Mouse (Mus musculus) G1E (cell line): Measurements from ENCODE around the gene Ccdc13. TPM values are rescaled to one million over a fixed set of nuclear protein-coding genes. Genes with fewer than 3 reads are reported as not detected.
A peak's percentile ranks its signal among the peaks of the same experiment; 100 is the strongest.

Experiments used
- ATAC-seq: 2 replicates; pipeline ENCODE4 v1.8.0; 2016; ENCODE audit warnings: mild to moderate bottlenecking; ENCODE audit not compliant: insufficient number of reproducible peaks, poor library complexity, low FRiP score, severe bottlenecking; ENCODE audit errors: extremely low read depth
- DNase-seq: peaks from one replicate; pipeline ENCODE4 v3.0.0; 2012; ENCODE audit warnings: low spot score
- H3K27me3 ChIP-seq: 2 replicates; pipeline ENCODE4 v1.6.1; 2012; ENCODE audit warnings: mild to moderate bottlenecking, low read length, inconsistent platforms; ENCODE audit not compliant: insufficient read depth
- H3K36me3 ChIP-seq: replicated peaks from 2 replicates; pipeline ENCODE3; 2012; ENCODE audit warnings: mild to moderate bottlenecking, inconsistent platforms
- H3K4me1 ChIP-seq: 2 replicates; pipeline ENCODE4 v1.6.1; 2012; ENCODE audit warnings: low read depth, low read length, inconsistent platforms, mixed read lengths; ENCODE audit not compliant: insufficient read depth
- H3K4me3 ChIP-seq: 2 replicates; pipeline ENCODE4 v1.5.1; 2012; ENCODE audit warnings: low read depth, mild to moderate bottlenecking, inconsistent platforms, low read length, moderate library complexity, mixed read lengths
- H3K9me3 ChIP-seq: replicated peaks from 2 replicates; pipeline ENCODE4 v1.6.1; 2012; ENCODE audit warnings: inconsistent platforms
- CTCF ChIP-seq: IDR thresholded peaks from 2 replicates; pipeline ENCODE4 v1.5.1; 2012; ENCODE audit warnings: low read depth, low read length, inconsistent platforms, mixed read lengths
- GATA1 ChIP-seq: IDR thresholded peaks from 2 replicates; pipeline ENCODE4 v1.6.1; 2012; ENCODE audit warnings: borderline replicate concordance, low read length, inconsistent platforms, mixed read lengths
- GATA2 ChIP-seq: IDR thresholded peaks from 2 replicates; pipeline ENCODE4 v1.6.1; 2012; ENCODE audit warnings: low read depth, low read length, inconsistent platforms, borderline replicate concordance
- POLR2AphosphoS5 ChIP-seq: IDR thresholded peaks from 2 replicates; pipeline ENCODE4 v1.6.1; 2012; ENCODE audit warnings: low read depth, low read length, inconsistent platforms; ENCODE audit not compliant: insufficient replicate concordance
- TAL1 ChIP-seq: conservative IDR thresholded peaks from 2 replicates; pipeline ENCODE4 v1.6.1; 2012; ENCODE audit warnings: low read depth, low read length, inconsistent platforms, mixed read lengths
- polyA plus RNA-seq: library from polyadenylated mRNA; stranded (reverse); fragments of >175 nt; gene quantifications from 2 replicates; pipeline ENCODE4 v1.2.3, GENCODE M21; 2012
- total RNA-seq, 2 experiments: library from RNA; stranded (forward) in 1 of 2; stranded (reverse) in 1 of 2; fragments of 200-1000 nt in 1 of 2; fragments of >200 nt in 1 of 2; fragmentation: Nextera tagmentation in 1 of 2; gene quantifications; 2 replicates each; pipeline ENCODE4 v1.2.3; 2014 to 2017

Gene Ccdc13
- total and polyA plus RNA-seq, 3 experiments = 0.09 to 0.33 TPM; not detected in 1

DNA sequence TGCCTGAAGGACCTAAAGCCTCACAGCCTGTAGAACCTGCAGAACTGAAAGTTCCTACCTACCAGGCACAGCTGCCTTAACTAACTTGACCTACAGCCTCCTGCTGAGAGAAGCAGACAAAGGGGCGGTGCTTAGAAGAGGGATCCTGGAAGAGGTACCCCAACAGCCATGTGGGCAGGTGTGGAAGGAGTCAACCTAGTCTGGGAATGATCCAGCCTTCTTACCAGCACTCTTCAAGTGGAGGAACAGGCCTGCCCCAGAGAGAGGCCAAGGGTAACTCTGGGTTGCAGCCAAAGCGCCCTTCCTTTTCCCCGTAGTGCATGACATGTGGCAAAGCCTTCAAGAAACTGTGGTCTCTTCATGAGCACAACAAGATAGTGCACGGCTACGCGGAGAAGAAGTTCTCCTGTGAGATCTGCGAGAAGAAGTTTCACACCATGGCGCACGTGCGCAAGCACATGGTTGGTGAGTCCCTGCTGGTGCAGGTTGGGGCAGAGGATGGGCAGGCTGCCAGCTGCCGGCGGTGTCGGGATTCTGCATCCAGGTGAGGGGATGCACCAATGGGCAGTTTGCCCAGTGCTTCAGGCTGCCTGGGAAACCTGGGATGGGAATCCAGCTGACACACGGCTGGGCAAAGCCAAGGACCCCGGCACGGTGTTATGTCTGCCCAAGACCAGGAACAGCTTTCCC is 74.0 kb downstream of the Ccdc13 start:
- DNase-seq (no peak), ATAC-seq (no peak)
- Histone ChIP-seq H3K36me3 (no peaks in the 10 kb centered on the region), H3K4me3 (no peak overlapping the region), H3K27me3 (peaks cover 59% of the 10 kb centered on the region), H3K4me1 (peaks cover 4% of the 10 kb centered on the region; the same call in 1 of the 2 replicates), H3K9me3 (no peaks in the 10 kb centered on the region)
- TF ChIP-seq GATA1 (no peak), POLR2AphosphoS5 (no peak), TAL1 (no peak), GATA2 (no peak), CTCF (no peak)

DNA sequence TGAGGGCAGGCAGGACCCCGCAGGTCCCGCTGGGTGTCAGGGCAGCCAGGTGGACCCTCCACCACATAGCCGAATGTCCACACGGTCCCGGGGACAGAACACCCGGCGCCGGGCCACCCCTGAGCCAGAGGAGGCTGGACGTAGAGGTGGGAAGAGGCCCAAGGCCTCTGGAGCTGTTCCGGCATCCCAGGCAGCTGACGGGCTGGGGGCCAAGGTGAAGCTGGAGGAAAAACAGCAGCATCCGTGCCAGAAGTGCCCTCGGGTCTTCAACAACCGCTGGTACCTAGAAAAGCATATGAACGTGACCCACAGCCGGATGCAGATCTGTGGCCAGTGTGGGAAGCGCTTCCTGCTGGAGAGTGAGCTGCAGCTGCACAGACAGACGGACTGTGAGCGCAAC is 75.5 kb downstream of the Ccdc13 start:
- Histone ChIP-seq H3K36me3 (peaks cover 4% of the 10 kb centered on the region), H3K9me3 (no peaks in the 10 kb centered on the region), H3K4me3 (no peak overlapping the region), H3K4me1 (peaks cover 20% of the 10 kb centered on the region), H3K27me3 (peaks cover 69% of the 10 kb centered on the region)
- DNase-seq = no peak
- TF ChIP-seq GATA1 (no peak), TAL1 (no peak), POLR2AphosphoS5 (no peak), GATA2 (no peak), CTCF (no peak)
- no peak for ATAC-seq

DNA sequence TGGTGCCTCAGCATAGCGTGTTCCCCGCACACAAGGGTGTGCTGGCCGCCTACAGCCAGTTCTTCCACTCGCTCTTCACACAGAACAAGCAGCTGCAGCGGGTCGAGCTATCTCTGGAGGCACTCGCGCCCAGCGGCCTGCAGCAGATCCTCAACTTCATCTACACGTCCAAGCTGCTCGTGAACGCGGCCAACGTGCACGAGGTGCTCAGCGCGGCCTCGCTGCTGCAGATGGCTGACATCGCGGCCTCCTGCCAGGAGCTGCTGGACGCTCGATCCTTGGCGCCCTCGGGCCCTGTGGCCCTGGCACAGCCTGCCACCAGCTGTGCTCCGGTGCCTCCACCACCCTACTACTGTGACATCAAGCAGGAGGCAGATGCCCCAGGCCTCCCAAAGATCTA is 76.5 kb downstream of the Ccdc13 start:
- Histone ChIP-seq H3K4me3 (0 out of 2 replicates have a peak overlapping the region, but pooled peaks have one; percentile 1), H3K4me1 (peaks cover 25% of the 10 kb centered on the region), H3K9me3 (no peaks in the 10 kb centered on the region), H3K27me3 (peaks cover 69% of the 10 kb centered on the region), H3K36me3 (peaks cover 13% of the 10 kb centered on the region)
- no peak for TF ChIP-seq CTCF
- no peak for TF ChIP-seq TAL1
- no peak for TF ChIP-seq POLR2AphosphoS5
- DNase-seq (no peak), ATAC-seq (no peak)

DNA sequence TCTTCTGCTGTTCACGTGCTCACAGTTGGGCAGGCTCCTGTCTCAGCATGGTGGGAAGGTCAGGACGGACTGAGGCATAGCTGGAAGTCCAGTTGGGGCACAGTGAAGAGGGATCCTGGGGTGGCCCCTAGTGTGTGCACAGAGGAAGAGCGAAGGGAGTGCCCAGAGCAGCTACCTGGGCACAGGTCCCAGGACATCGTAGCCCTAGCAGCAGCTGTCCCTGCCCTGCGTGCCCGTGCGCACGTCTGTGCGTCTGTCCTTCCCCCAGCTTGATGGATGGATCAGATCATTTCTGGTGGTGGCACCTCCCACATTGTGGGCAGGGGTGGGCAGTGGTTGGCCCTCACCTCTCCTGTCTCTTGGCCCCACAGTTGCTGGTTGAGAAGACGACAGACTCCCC is 77.0 kb downstream of the Ccdc13 start:
- no peak overlapping the region for H3K4me3 ChIP-seq
- H3K9me3 ChIP-seq = no peaks in the 10 kb centered on the region
- TF ChIP-seq POLR2AphosphoS5 = no peak
- TF ChIP-seq GATA1 = no peak
- no peak for TF ChIP-seq GATA2
- no peak for TF ChIP-seq TAL1
- no peak for TF ChIP-seq CTCF
- H3K4me1 ChIP-seq = peaks cover 25% of the 10 kb centered on the region
- H3K36me3 ChIP-seq = peaks cover 19% of the 10 kb centered on the region
- DNase-seq (no peak), ATAC-seq (no peak)
- peaks cover 66% of the 10 kb centered on the region for H3K27me3 ChIP-seq

- H3K4me1 ChIP-seq = peaks cover 26% of the 10 kb centered on the region
- peaks cover 64% of the 10 kb centered on the region for H3K27me3 ChIP-seq
- TF ChIP-seq CTCF (no peak), POLR2AphosphoS5 (no peak), GATA2 (no peak), TAL1 (no peak), GATA1 (no peak)
- peaks cover 22% of the 10 kb centered on the region for H3K36me3 ChIP-seq
- H3K4me3 ChIP-seq = no peak overlapping the region
- H3K9me3 ChIP-seq = no peaks in the 10 kb centered on the region
- DNase-seq = no peak
- ATAC-seq = no peak
Observed at GRCm38 (mm10) chr9:121761787-121762186, 77.5 kb downstream of the Ccdc13 start.

DNA sequence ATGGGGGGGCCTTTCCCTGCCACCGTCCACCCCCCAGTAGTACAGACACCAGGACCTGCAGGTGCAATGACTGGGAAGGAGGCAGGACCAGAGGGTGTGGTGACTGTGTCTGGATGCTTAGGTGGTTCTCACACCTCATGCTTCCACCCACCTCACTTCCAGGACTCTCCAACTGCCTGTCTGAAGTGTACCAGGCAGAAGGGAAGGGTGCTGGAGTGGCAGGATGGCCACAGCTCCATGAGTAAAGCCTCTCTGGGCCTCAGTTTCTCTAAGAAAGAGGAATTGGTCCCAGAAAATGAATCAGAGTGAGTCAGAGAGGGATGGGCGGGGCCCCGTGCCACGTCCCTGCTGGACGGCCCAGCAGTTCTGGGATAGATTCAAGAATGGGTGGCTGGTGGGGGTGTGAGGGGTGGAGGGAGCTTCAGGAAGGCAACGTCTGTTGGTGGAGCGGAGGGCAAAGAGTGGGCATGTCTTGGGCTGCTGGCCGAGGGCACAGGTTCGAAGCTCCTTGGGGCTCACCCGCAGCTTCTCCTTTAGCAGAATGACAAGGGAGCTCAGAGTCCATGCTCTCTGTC is 78.1 kb downstream of the Ccdc13 start:
- TF ChIP-seq GATA2 (no peak), POLR2AphosphoS5 (no peak), CTCF (no peak), TAL1 (no peak), GATA1 (no peak)
- H3K9me3 ChIP-seq = no peaks in the 10 kb centered on the region

More for the DNA sequence above, 78.1 kb downstream of the Ccdc13 start:
- ATAC-seq (no peak), DNase-seq (no peak)
- Histone ChIP-seq H3K4me1 (peaks cover 27% of the 10 kb centered on the region), H3K36me3 (peaks cover 27% of the 10 kb centered on the region), H3K27me3 (peaks cover 64% of the 10 kb centered on the region), H3K4me3 (no peak overlapping the region)
